In genomic region chr10:17470880-17471279, GRCm38 (mm10) we compare ENCODE assay signal across 31 mouse cellular contexts.
"Had no signal": no experiment of that assay in that cellular context is flagged by ENCODE, and none has a peak within 500 bp of the region (broad histone marks: within the 10 kb centered on the region; RNA-seq: fewer than 3 reads in every experiment).

No protein-coding gene starts in this region.

- H3K9ac ChIP-seq: heart, embryonic 12.5 days; heart, embryonic 13.5 days; heart, embryonic 15.5 days; hindbrain, embryonic 13.5 days; hindbrain, embryonic 14.5 days; hindbrain, embryonic 15.5 days; kidney, embryonic 15.5 days had no signal

- H3K4me1 ChIP-seq: hindbrain, embryonic 15.5 days had no signal

- ATAC-seq: hindbrain, embryonic 16.5 days; inflammation-experienced regulatory T-cells, adult 6 months had no signal

- H3K27ac ChIP-seq: heart, adult 2 months; heart, embryonic 10.5 days; heart, embryonic 13.5 days; heart, embryonic 15.5 days; hindbrain, embryonic 10.5 days; hindbrain, embryonic 13.5 days; hindbrain, embryonic 14.5 days; hindbrain, embryonic 15.5 days; kidney, embryonic 15.5 days; kidney, postnatal 0 days; layer of hippocampus, adult 2 months; left cerebral cortex, adult 2 months had no signal

- H3K36me3 ChIP-seq: heart, embryonic 10.5 days; heart, embryonic 12.5 days; heart, embryonic 13.5 days; heart, embryonic 15.5 days; hindbrain, embryonic 10.5 days; hindbrain, embryonic 13.5 days; hindbrain, embryonic 15.5 days; kidney, embryonic 15.5 days had no signal

- DNase-seq: heart, adult 2 months; heart, postnatal 10 days; heart, postnatal 14 days; heart, postnatal 36 days; heart, postnatal 4 days; kidney, adult 11 months; kidney, adult 18-20 months; kidney, adult 2 months; kidney, adult 8-10 months; kidney, adult 9 months; kidney, postnatal 14 days; kidney, postnatal 25 days; kidney, postnatal 36 days; kidney, postnatal 4 days; layer of hippocampus, adult 9-11 months; layer of hippocampus, postnatal 36 days had no signal

- H3K27me3 ChIP-seq: heart, embryonic 12.5 days; heart, embryonic 13.5 days; heart, embryonic 15.5 days; hindbrain, embryonic 13.5 days; hindbrain, embryonic 15.5 days; kidney, embryonic 15.5 days had no signal

- H3K4me2 ChIP-seq: heart, embryonic 11.5 days; heart, embryonic 12.5 days; heart, embryonic 13.5 days; heart, embryonic 15.5 days; hindbrain, embryonic 13.5 days; hindbrain, embryonic 14.5 days; hindbrain, embryonic 15.5 days; kidney, embryonic 15.5 days had no signal

- H3K4me3 ChIP-seq: heart, adult 2 months; heart, embryonic 10.5 days; heart, embryonic 12.5 days; heart, embryonic 13.5 days; heart, embryonic 15.5 days; hindbrain, embryonic 10.5 days; hindbrain, embryonic 13.5 days; hindbrain, embryonic 15.5 days; kidney, embryonic 15.5 days; layer of hippocampus, adult 2 months; left cerebral cortex, adult 2 months had no signal

- H3K9me3 ChIP-seq: heart, embryonic 10.5 days; heart, embryonic 12.5 days; heart, embryonic 13.5 days; heart, embryonic 15.5 days; hindbrain, embryonic 10.5 days; hindbrain, embryonic 13.5 days; hindbrain, embryonic 15.5 days; kidney, embryonic 15.5 days had no signal
